Mouse (Mus musculus) liver, postnatal 0 days (tissue): ENCODE measurements around the gene Hexdc. TPM values are rescaled to one million over a fixed set of nuclear protein-coding genes. Genes with fewer than 3 reads are reported as not detected.

Experiments used
- ATAC-seq: fragments of 200-750 bp; cut with Nextera tagmentation; 2 replicates; pipeline ENCODE4 v1.8.0; 2017; ENCODE audit warnings: mild to moderate bottlenecking, moderate library complexity
- DNase-seq: peaks from one replicate; pipeline ENCODE4 v3.0.0-alpha.2; 2016
- H3K27ac ChIP-seq: fragments of 300-500 bp; sonication (generic); 2 replicates; pipeline ENCODE4 v1.5.1; 2014; ENCODE audit warnings: antibody characterized with exemption, moderate library complexity, mild to moderate bottlenecking, low read depth
- H3K27me3 ChIP-seq: fragments of 300-500 bp; sonication (generic); 2 replicates; pipeline ENCODE4 v1.6.1; 2014; ENCODE audit warnings: low read length, control low read depth, mixed read lengths; ENCODE audit not compliant: insufficient read depth
- H3K36me3 ChIP-seq: fragments of 300-500 bp; sonication (generic); replicated peaks from 2 replicates; pipeline ENCODE4 v1.6.1; 2014; ENCODE audit warnings: mild to moderate bottlenecking, control low read depth, low read length, moderate library complexity, mixed read lengths; ENCODE audit not compliant: insufficient read depth
- H3K4me1 ChIP-seq: fragments of 300-500 bp; sonication (generic); 2 replicates; pipeline ENCODE4 v1.6.1; 2014; ENCODE audit warnings: antibody characterized with exemption, mild to moderate bottlenecking, control low read depth; ENCODE audit not compliant: insufficient read depth
- H3K4me2 ChIP-seq: fragments of 300-500 bp; sonication (generic); 2 replicates; pipeline ENCODE4 v1.6.1; 2014; ENCODE audit warnings: low read depth, mild to moderate bottlenecking, low read length, moderate library complexity, mixed read lengths
- H3K4me3 ChIP-seq: fragments of 300-500 bp; sonication (generic); 2 replicates; pipeline ENCODE4 v1.5.1; 2014; ENCODE audit warnings: low read depth, low read length
- H3K9ac ChIP-seq: fragments of 300-500 bp; sonication (generic); replicated peaks from 2 replicates; pipeline ENCODE4 v1.6.1; 2014; ENCODE audit warnings: mild to moderate bottlenecking, moderate library complexity
- H3K9me3 ChIP-seq: fragments of 300-500 bp; sonication (generic); 2 replicates; pipeline ENCODE4 v1.6.1; 2016; ENCODE audit warnings: mild to moderate bottlenecking, control low read depth, low read length, mixed read lengths
- CTCF ChIP-seq: sonication (generic); IDR thresholded peaks from 2 replicates; pipeline ENCODE4 v1.5.1; 2016; ENCODE audit warnings: antibody characterized with exemption, low read depth
- EP300 ChIP-seq: IDR thresholded peaks from 2 replicates; pipeline ENCODE4 v1.6.1; 2016; ENCODE audit warnings: antibody characterized with exemption, low read depth, mild to moderate bottlenecking
- WGBS: fragments of 180-500 bp; shearing (Covaris S2); extraction: QIAGEN DNeasy Blood & Tissue Kit; methylation state at CpG from one replicate; pipeline ENCODE4 v1.1.7; 2014; ENCODE audit not compliant: insufficient replicate concordance; 5-methylcytosine and 5-hydroxymethylcytosine counted together
- polyA plus RNA-seq: library from polyadenylated mRNA; unstranded; fragments of >200 nt; fragmentation: Nextera tagmentation; extraction: Ambion mirVana; gene quantifications from 2 replicates; pipeline ENCODE4 v1.2.1, GENCODE M21; 2015

The Hexdc gene
- polyA plus RNA-seq: 2.3 and 3.2 TPM in 2 replicates

GRCm38 (mm10) chr11:121204161-121205006 lies at the start of gene Hexdc, which contains the start of gene Ogfod3:
Hexdc (plus strand) TSS chr11:121204433.
Ogfod3 (minus strand) TSS chr11:121204711.
- ATAC-seq: peak; percentile 96
- under 1% methylated on average over 61 of the region's 70 CpGs for whole genome bisulfite sequencing

GRCm38 (mm10) chr11:121156411-121156891 lies 47.8 kb upstream of the Hexdc start:
- Histone ChIP-seq H3K27me3 (peaks cover 29% of the 10 kb centered on the region), H3K4me2 (peak overlapping the region; percentile 54), H3K27ac (no peak overlapping the region), H3K4me1 (no peaks in the 10 kb centered on the region), H3K9ac (no peak overlapping the region), H3K4me3 (peak overlapping the region; percentile 19), H3K36me3 (no peaks in the 10 kb centered on the region), H3K9me3 (no peaks in the 10 kb centered on the region)
- WGBS: 3% methylated on average over 45 of the region's 45 CpGs
- ATAC-seq: peak; percentile 31; the same call in 1 of the 2 replicates
- peak; percentile 32 for DNase-seq
- TF ChIP-seq CTCF (no peak), EP300 (no peak)

More at GRCm38 (mm10) chr11:121204161-121205006, at the start of gene Hexdc, which contains the start of gene Ogfod3:
- no peaks in the 10 kb centered on the region for H3K9me3 ChIP-seq
- TF ChIP-seq CTCF (no peak), EP300 (no peak)
- peak; percentile 99 for DNase-seq
- peak within 1 kb of the TSS; percentile 93 for H3K4me2 ChIP-seq
- peak within 1 kb of the TSS; percentile 79 for H3K27ac ChIP-seq
- H3K4me3 ChIP-seq: peak within 1 kb of the TSS; percentile 91
- peaks cover 14% of the 10 kb centered on the region; the same call in 1 of the 2 replicates for H3K36me3 ChIP-seq
- H3K27me3 ChIP-seq: no peaks in the 10 kb centered on the region
- H3K4me1 ChIP-seq: peaks cover 12% of the 10 kb centered on the region
- peak within 1 kb of the TSS; percentile 80 for H3K9ac ChIP-seq

- Histone ChIP-seq H3K27me3 (peaks cover 28% of the 10 kb centered on the region), H3K9ac (no peak within 1 kb of the TSS), H3K4me2 (no peak within 1 kb of the TSS), H3K36me3 (no peaks in the 10 kb centered on the region), H3K4me1 (no peaks in the 10 kb centered on the region), H3K4me3 (no peak within 1 kb of the TSS), H3K27ac (no peak within 1 kb of the TSS), H3K9me3 (no peaks in the 10 kb centered on the region)
- DNase-seq: no peak
- no peak for TF ChIP-seq CTCF
- 80% methylated on average over 5 of the region's 5 CpGs for WGBS
- no peak for ATAC-seq
Measured at GRCm38 (mm10) chr11:121159971-121160370, 44.3 kb upstream of the Hexdc start, which contains the start of gene Uts2r. Uts2r (plus strand) TSS chr11:121160271.

GRCm38 (mm10) chr11:121160636-121161346 lies 43.4 kb upstream of the Hexdc start:
- 85% methylated on average over 26 of the region's 26 CpGs for WGBS
- TF ChIP-seq CTCF (no peak), EP300 (no peak)
- ATAC-seq: no peak

GRCm38 (mm10) chr11:121163751-121164150 lies 40.5 kb upstream of the Hexdc start:
- WGBS: 73% methylated on average over 4 of the region's 4 CpGs

More at GRCm38 (mm10) chr11:121160636-121161346, 43.4 kb upstream of the Hexdc start:
- Histone ChIP-seq H3K36me3 (no peaks in the 10 kb centered on the region), H3K27ac (no peak overlapping the region), H3K27me3 (peaks cover 20% of the 10 kb centered on the region), H3K9ac (no peak overlapping the region), H3K4me1 (no peaks in the 10 kb centered on the region), H3K9me3 (no peaks in the 10 kb centered on the region), H3K4me2 (no peak overlapping the region), H3K4me3 (no peak overlapping the region)
- no peak for DNase-seq

GRCm38 (mm10) chr11:121173203-121173602 lies 31.0 kb upstream of the Hexdc start:
- Histone ChIP-seq H3K4me2 (no peak overlapping the region), H3K9ac (no peak overlapping the region), H3K36me3 (no peaks in the 10 kb centered on the region), H3K4me1 (no peaks in the 10 kb centered on the region; the same call in 1 of the 2 replicates), H3K9me3 (no peaks in the 10 kb centered on the region), H3K27me3 (no peaks in the 10 kb centered on the region), H3K4me3 (no peak overlapping the region), H3K27ac (no peak overlapping the region)
- ATAC-seq (no peak), DNase-seq (no peak)
- 76% methylated on average over 5 of the region's 5 CpGs for whole genome bisulfite sequencing
- TF ChIP-seq EP300 (no peak), CTCF (no peak)

More at GRCm38 (mm10) chr11:121163751-121164150, 40.5 kb upstream of the Hexdc start:
- no peaks in the 10 kb centered on the region for H3K9me3 ChIP-seq
- no peak overlapping the region for H3K9ac ChIP-seq
- ATAC-seq: no peak
- no peak for DNase-seq
- no peak for TF ChIP-seq EP300
- no peak for TF ChIP-seq CTCF
- H3K4me2 ChIP-seq: no peak overlapping the region
- no peak overlapping the region for H3K4me3 ChIP-seq
- H3K36me3 ChIP-seq: no peaks in the 10 kb centered on the region
- H3K27ac ChIP-seq: no peak overlapping the region
- H3K27me3 ChIP-seq: no peaks in the 10 kb centered on the region
- H3K4me1 ChIP-seq: no peaks in the 10 kb centered on the region
